Mouse (Mus musculus) spleen, adult 2 months (tissue): Measurements from ENCODE around the gene Pik3c2b. TPM values are rescaled to one million over a fixed set of nuclear protein-coding genes. Genes with fewer than 3 reads are reported as not detected.
A peak's percentile ranks its signal among the peaks of the same experiment; 100 is the strongest.

Source experiments
- DNase-seq, 2 experiments: peaks; one replicate each; pipeline versions ENCODE4 v3.0.0 to v3.0.0-alpha.2; 2012 to 2021; ENCODE audit warnings: low spot score in 2 of 2, low read depth in 1 of 2
- H3K27ac ChIP-seq: fragments of 200-500 bp; 2 replicates; pipeline ENCODE4 v1.5.1; 2012; ENCODE audit warnings: low read length, inconsistent platforms; ENCODE audit not compliant: insufficient read depth
- H3K27me3 ChIP-seq: fragments of 200-500 bp; 2 replicates; pipeline ENCODE4 v1.6.1; 2012; ENCODE audit warnings: mild to moderate bottlenecking, moderate library complexity, low read length, inconsistent platforms; ENCODE audit not compliant: control insufficient read depth, insufficient read depth
- H3K36me3 ChIP-seq: fragments of 200-500 bp; 2 replicates; pipeline ENCODE4 v1.6.1; 2012; ENCODE audit warnings: mild to moderate bottlenecking, low read length, inconsistent platforms; ENCODE audit not compliant: control insufficient read depth, insufficient read depth
- H3K4me1 ChIP-seq: fragments of 200-500 bp; 2 replicates; pipeline ENCODE4 v1.6.1; 2011; ENCODE audit warnings: inconsistent platforms; ENCODE audit not compliant: control insufficient read depth, insufficient read depth, insufficient read length
- H3K4me3 ChIP-seq: fragments of 200-500 bp; 2 replicates; pipeline ENCODE4 v1.5.1; 2011; ENCODE audit warnings: mild to moderate bottlenecking, inconsistent platforms; ENCODE audit not compliant: insufficient read depth, insufficient read length; ENCODE audit errors: extremely low read depth
- CTCF ChIP-seq: fragments of 200-500 bp; IDR thresholded peaks from 2 replicates; pipeline ENCODE4 v1.5.1; 2011; ENCODE audit warnings: mild to moderate bottlenecking, inconsistent platforms; ENCODE audit not compliant: insufficient read depth, insufficient read length, insufficient replicate concordance; ENCODE audit errors: extremely low read depth
- POLR2A ChIP-seq: fragments of 200-500 bp; IDR thresholded peaks from 2 replicates; pipeline ENCODE4 v1.6.1; 2011; ENCODE audit warnings: low read depth, low read length, inconsistent platforms
- WGBS: fragments of 180-500 bp; shearing (Covaris S2); methylation state at CpG from one replicate; pipeline ENCODE4 v1.1.7; 2018; 5-methylcytosine and 5-hydroxymethylcytosine counted together
- polyA plus RNA-seq: library from polyadenylated mRNA; depleted of rRNA; stranded (reverse); fragments of >200 nt; gene quantifications from 2 replicates; pipeline ENCODE4 v1.2.3, GENCODE M21; 2012

The Pik3c2b gene
- polyA plus RNA-seq, 1 experiment: 22.2 TPM

DNA sequence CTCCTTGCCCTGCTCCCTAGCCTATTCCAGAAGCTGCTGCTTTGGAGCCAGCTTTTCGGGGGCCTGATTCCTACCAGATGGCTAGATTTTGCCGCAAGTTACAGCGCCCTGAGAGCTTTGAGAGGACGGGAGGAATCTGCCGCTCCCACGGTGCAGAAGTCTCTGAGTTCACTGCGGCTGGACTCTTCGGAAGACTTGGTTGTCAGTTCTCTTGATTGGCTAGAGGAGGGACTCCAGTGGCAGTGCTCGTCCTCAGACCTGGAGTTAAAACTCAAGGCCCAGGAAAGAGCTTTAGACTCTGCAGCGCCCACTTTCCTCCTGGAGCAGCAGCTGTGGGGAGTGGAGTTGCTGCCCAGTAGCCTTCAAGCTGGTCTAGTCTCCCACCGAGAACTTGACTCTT is 86.5 kb downstream of the Pik3c2b start:
- Histone ChIP-seq H3K4me3 (peak overlapping the region; percentile 93), H3K27ac (peak overlapping the region; percentile 99), H3K27me3 (no peaks in the 10 kb centered on the region), H3K36me3 (peaks cover 13% of the 10 kb centered on the region), H3K4me1 (no peaks in the 10 kb centered on the region)
- peak in 1 of 2 experiments; percentile 11 for DNase-seq
- TF ChIP-seq CTCF: no peak
- under 1% methylated on average over 11 of the region's 11 CpGs for whole genome bisulfite sequencing

DNA sequence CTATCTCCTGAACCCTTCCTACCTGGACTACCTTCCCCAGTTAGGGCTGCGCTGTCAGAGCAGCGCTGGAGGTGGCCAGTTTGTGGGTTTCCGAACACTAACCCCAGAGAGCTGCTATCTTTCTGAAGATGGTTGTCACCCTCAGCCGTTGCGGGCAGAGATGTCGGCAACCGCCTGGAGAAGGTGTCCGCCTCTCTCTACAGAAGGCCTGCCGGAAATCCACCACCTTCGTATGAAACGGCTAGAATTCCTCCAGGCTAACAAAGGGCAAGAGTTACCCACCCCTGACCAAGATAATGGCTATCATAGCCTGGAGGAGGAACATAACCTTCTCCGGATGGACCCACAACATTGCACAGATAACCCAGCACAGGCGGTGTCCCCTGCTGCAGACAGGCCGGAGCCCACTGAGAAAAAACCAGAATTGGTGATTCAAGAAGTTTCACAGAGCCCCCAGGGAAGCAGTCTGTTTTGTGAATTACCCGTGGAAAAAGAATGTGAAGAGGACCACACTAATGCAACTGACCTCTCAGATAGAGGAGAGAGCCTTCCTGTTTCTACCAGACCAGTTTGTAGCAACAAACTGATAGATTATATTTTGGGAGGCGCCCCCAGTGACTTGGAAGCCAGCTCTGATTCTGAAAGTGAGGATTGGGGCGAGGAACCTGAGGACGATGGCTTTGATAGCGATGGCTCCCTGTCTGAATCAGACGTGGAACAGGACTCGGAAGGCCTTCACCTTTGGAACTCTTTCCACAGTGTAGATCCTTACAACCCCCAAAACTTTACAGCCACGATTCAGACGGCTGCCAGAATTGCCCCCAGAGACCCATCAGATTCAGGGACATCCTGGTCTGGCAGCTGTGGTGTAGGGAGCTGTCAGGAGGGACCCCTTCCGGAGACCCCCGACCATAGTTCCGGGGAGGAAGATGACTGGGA is 87.2 kb downstream of the Pik3c2b start:
- peak in 1 of 2 experiments; percentile 8 for DNase-seq
- no peaks in the 10 kb centered on the region for H3K4me1 ChIP-seq
- peak overlapping the region; percentile 99 for H3K27ac ChIP-seq
- H3K27me3 ChIP-seq: no peaks in the 10 kb centered on the region
- WGBS: 1% methylated on average over 26 of the region's 26 CpGs
- H3K4me3 ChIP-seq: peak overlapping the region; percentile 93
- peaks cover 19% of the 10 kb centered on the region for H3K36me3 ChIP-seq
- TF ChIP-seq POLR2A: no peak
- no peak for TF ChIP-seq CTCF

DNA sequence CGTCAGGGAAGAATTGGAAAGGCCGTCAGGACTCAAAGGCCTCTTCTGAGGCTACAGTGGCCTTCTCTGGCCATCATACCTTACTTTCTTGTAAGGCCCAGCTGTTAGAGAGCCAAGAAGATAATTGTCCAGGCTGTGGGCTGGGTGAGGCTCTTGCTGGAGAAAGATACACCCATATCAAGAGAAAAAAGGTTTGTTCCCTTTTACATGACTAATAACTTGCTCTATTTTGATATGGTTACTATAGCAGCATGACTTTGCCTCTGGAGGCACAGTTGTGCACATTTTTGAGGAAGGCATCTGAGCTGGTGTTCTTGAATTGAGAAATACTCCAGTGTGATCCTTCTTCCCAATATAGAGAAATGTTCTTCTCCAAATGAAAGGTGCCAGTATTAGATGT is 88.0 kb downstream of the Pik3c2b start:
- H3K4me3 ChIP-seq: peak overlapping the region; percentile 93
- WGBS: 5% methylated on average over 2 of the region's 2 CpGs
- H3K36me3 ChIP-seq: peaks cover 25% of the 10 kb centered on the region
- no peaks in the 10 kb centered on the region for H3K4me1 ChIP-seq
- H3K27me3 ChIP-seq: no peaks in the 10 kb centered on the region
- no peak for DNase-seq
- TF ChIP-seq POLR2A (no peak), CTCF (no peak)
- peak overlapping the region; percentile 99; the same call in 1 of the 2 replicates for H3K27ac ChIP-seq

DNA sequence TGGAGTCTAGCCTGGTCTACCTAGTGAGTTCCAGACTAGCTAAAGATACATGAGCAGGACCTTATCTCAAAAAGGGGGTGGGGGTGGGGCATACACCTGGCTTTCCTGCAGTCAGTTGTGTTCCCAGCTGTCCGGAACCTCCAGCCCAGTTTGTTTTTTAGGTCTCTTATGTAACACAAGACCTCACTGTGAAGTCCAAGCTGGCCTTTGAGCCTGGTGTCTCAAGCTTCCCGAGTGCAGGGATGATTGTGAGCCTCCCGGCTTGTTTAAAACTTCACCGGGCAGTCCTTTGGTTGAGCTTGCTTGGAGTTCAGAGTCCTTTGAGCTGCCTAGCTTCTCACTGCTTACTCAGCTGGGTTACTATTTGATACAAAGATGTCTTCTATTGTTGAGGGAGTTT is 88.6 kb downstream of the Pik3c2b start:
- Histone ChIP-seq H3K36me3 (peaks cover 31% of the 10 kb centered on the region), H3K4me1 (no peaks in the 10 kb centered on the region), H3K27ac (peak overlapping the region; percentile 40; the same call in 1 of the 2 replicates), H3K27me3 (no peaks in the 10 kb centered on the region), H3K4me3 (peak overlapping the region; percentile 67)
- no peak for DNase-seq
- 3% methylated on average over 4 of the region's 4 CpGs for WGBS
- TF ChIP-seq CTCF (no peak), POLR2A (no peak)

DNA sequence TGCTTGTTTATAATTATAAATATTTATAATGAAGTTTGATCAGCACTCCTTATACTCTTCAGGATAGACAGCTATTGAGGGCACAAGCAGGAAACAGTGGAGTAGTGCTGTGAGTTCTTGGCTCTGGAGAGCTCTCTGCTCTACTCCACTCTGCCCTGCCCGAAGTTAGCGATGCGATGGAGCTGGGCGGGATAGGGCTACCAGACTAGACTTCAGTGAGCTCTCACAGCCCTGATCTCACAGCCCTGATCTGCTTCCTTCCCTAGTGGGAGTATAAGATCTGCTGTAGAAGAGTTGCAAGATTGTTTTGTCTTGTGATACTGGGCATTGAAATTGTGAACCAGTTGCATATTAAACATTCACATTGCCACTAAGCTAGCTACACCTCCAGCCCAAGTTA is 89.4 kb downstream of the Pik3c2b start:
- Histone ChIP-seq H3K4me1 (no peaks in the 10 kb centered on the region), H3K27me3 (no peaks in the 10 kb centered on the region), H3K36me3 (peaks cover 37% of the 10 kb centered on the region), H3K27ac (no peak overlapping the region), H3K4me3 (peak overlapping the region; percentile 45)
- no peak for DNase-seq
- TF ChIP-seq CTCF (no peak), POLR2A (no peak)
- WGBS: 0% methylated on average over 4 of the region's 4 CpGs

DNA sequence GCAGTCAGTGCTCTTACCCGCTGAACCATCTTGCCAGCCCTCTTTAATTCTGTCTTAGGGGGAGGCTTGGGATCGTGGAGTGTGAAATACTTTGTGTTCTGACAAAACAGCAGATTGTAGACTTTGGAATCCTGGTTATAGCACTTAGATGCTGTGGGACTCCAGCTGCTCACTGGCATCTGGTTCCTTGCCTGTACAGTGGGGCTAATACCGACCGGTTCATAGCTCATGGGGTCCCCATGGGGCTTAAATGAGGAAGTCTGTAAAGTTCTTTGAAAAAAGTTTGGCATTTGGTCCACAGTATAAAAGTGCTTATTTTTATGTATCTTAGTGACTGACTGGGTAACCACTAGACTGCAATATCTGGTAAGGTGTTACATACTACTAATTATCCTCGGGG is 90.3 kb downstream of the Pik3c2b start:
- TF ChIP-seq CTCF (no peak), POLR2A (no peak)
- peak overlapping the region; percentile 18; the same call in 1 of the 2 replicates for H3K4me3 ChIP-seq
- no peak for DNase-seq
- WGBS: 14% methylated on average over 5 of the region's 5 CpGs
- H3K27ac ChIP-seq: no peak overlapping the region
- no peaks in the 10 kb centered on the region for H3K4me1 ChIP-seq
- H3K27me3 ChIP-seq: no peaks in the 10 kb centered on the region
- H3K36me3 ChIP-seq: peaks cover 44% of the 10 kb centered on the region

DNA sequence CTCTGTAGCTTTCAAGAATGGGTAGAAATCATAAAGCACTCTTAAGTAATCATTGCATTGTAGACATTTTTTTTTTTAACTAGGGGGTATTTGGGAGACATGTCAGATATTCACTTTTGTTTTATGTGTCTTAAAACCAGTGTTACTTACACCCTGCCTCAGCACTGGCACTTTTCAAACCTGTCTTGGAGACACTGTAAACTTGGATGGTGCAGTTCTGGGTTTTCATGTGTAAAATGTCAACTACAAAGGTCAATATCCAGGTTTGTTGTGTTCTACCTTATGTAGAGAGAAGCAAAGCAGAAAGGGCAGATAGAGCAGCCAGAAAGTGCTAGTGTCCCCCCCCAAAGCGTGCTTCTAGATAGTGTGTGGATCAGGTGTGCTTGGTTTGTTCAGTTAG is 92.9 kb downstream of the Pik3c2b start:
- Histone ChIP-seq H3K4me3 (no peak overlapping the region), H3K4me1 (no peaks in the 10 kb centered on the region), H3K36me3 (peaks cover 41% of the 10 kb centered on the region), H3K27ac (no peak overlapping the region), H3K27me3 (no peaks in the 10 kb centered on the region)
- WGBS: 92% methylated on average over 1 of the region's 1 CpGs
- DNase-seq: no peak
- TF ChIP-seq POLR2A: no peak
- TF ChIP-seq CTCF: no peak
